Mouse (Mus musculus) myocyte (in vitro differentiated cells): ENCODE measurements around the gene Hist1h4a.

Source experiments
- CEBPB ChIP-seq: IDR thresholded peaks from 2 replicates; pipeline ENCODE4 v1.6.1; 2011; ENCODE audit warnings: mild to moderate bottlenecking, moderate library complexity; ENCODE audit not compliant: poor library complexity, insufficient read depth, severe bottlenecking
- MAX ChIP-seq: IDR thresholded peaks from one replicate; pipeline ENCODE4 v1.6.1; 2011; ENCODE audit warnings: low read depth, mild to moderate bottlenecking, control low read depth
- MYOG ChIP-seq, 3 experiments: IDR thresholded peaks; one replicate each; pipeline ENCODE4 v1.6.1; 2011; ENCODE audit warnings: control low read depth in 2 of 3, low read depth in 2 of 3, mild to moderate bottlenecking in 2 of 3; ENCODE audit not compliant: insufficient read length in 2 of 3, control insufficient read depth in 1 of 3, insufficient read depth in 1 of 3
- POLR2A ChIP-seq: IDR thresholded peaks from one replicate; pipeline ENCODE4 v1.6.1; 2011; ENCODE audit warnings: low read depth, mild to moderate bottlenecking, control low read depth, moderate library complexity; ENCODE audit not compliant: insufficient read length

DNA sequence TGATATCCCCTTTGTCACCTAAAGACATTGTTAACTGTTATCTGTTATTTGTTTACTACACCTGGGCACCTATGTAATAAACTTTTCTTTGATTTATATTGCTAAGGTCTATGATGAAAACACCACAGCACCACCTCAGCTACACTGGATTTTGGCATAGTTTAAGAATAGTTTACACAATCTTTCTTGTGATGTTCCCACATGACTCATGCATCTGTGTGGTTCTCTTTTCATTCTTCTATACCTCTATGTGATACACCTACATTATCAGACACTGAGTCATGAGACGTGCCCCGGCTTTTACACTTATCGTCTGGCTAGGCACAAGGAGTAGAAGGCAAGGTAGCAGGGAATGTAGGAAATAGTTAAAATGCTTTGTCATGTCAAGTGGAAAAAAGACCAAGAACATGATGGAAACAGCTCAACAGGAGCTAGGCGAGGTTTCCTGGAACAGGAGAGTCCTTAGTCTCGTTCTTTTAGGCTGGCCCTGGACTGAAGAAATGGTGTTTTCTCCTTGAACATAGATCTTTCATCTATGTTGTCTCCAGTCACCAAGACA is 11.4 kb downstream of the Hist1h4a start:
- TF ChIP-seq MAX (no peak), POLR2A (no peak), MYOG (IDR thresholded peaks at IDR 0.05; ENCODE audit: control insufficient read depth in 1 of 3, insufficient read depth in 1 of 3, insufficient read length in 2 of 3, low read depth in 2 of 3) (no peak), CEBPB (no peak)
